Mouse (Mus musculus) kidney, embryonic 14.5 days (tissue): Measurements from ENCODE around the gene Olfr1247. TPM values are rescaled to one million over a fixed set of nuclear protein-coding genes. Genes with fewer than 3 reads are reported as not detected.
"Not testable (repeated sequence)": the region's sequence is repeated elsewhere in the genome, so short reads cannot be mapped to it uniquely, and the experiment has no call there.

Experiments
- ATAC-seq: fragments of 200-750 bp; cut with Nextera tagmentation; 2 replicates; pipeline ENCODE4 v1.8.0; 2017; ENCODE audit warnings: moderate number of reproducible peaks, mild to moderate bottlenecking, moderate TSS enrichment, moderate library complexity; ENCODE audit not compliant: low FRiP score, low TSS enrichment
- H3K27ac ChIP-seq: fragments of 300-500 bp; sonication (generic); 2 replicates; pipeline ENCODE4 v1.5.1; 2014; ENCODE audit warnings: low read depth, mild to moderate bottlenecking, low read length, moderate library complexity, mixed read lengths
- H3K27me3 ChIP-seq: fragments of 300-500 bp; sonication (generic); 2 replicates; pipeline ENCODE4 v1.6.1; 2014; ENCODE audit warnings: mild to moderate bottlenecking, low read length; ENCODE audit not compliant: control insufficient read depth, insufficient read depth
- H3K36me3 ChIP-seq: fragments of 300-500 bp; sonication (generic); 2 replicates; pipeline ENCODE4 v1.6.1; 2014; ENCODE audit warnings: low read length, mixed read lengths; ENCODE audit not compliant: control insufficient read depth, insufficient read depth
- H3K4me1 ChIP-seq: fragments of 300-500 bp; sonication (generic); 2 replicates; pipeline ENCODE4 v1.6.1; 2014; ENCODE audit warnings: low read length, mixed read lengths; ENCODE audit not compliant: control insufficient read depth, insufficient read depth
- H3K4me2 ChIP-seq: fragments of 300-500 bp; sonication (generic); replicated peaks from 2 replicates; pipeline ENCODE4 v1.6.1; 2014; ENCODE audit warnings: low read depth, mild to moderate bottlenecking, low read length
- H3K4me3 ChIP-seq: fragments of 300-500 bp; sonication (generic); 2 replicates; pipeline ENCODE4 v1.5.1; 2014; ENCODE audit warnings: mild to moderate bottlenecking, low read length
- H3K9ac ChIP-seq: fragments of 300-500 bp; sonication (generic); 2 replicates; pipeline ENCODE4 v1.6.1; 2014; ENCODE audit warnings: low read depth, mild to moderate bottlenecking, low read length, moderate library complexity
- H3K9me3 ChIP-seq: fragments of 300-500 bp; sonication (generic); 2 replicates; pipeline ENCODE4 v1.6.1; 2016; ENCODE audit warnings: low read length; ENCODE audit not compliant: control insufficient read depth
- WGBS: fragments of 180-500 bp; shearing (Covaris S2); extraction: QIAGEN DNeasy Blood & Tissue Kit; methylation state at CpG from one replicate; pipeline ENCODE4 v1.1.7; 2014; 5-methylcytosine and 5-hydroxymethylcytosine counted together
- polyA plus RNA-seq: library from polyadenylated mRNA; unstranded; fragments of >200 nt; fragmentation: Nextera tagmentation; extraction: Ambion mirVana; gene quantifications from 2 replicates; pipeline ENCODE4 v1.2.1, GENCODE M21; 2014

The Olfr1247 gene
- polyA plus RNA-seq = not detected in 2 replicates

DNA sequence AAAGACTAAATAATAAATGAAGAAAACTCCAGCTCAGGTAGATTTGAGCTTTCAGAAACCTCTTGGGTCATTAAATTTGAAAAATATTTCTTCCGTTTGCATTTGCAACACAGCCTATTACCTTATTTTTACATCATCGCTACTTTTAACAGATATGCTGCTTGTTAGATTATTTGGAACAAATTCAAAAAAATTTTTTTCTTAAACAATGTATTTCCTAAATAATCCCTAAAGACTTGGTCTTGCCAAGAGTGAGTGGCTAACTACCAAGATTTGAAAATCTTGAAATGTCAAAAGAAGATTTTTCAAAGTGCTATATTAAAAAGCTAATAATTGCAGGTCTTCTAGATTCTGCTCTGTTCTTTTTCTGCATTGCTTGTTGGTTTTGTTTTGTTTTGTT lies at the start of gene Olfr1247:
Gene Olfr1247, minus strand, starts transcription at position 101 of the 400 bp plus-strand sequence.
- H3K4me3 ChIP-seq = no peak within 1 kb of the TSS
- H3K9me3 ChIP-seq = no peaks in the 10 kb centered on the region
- WGBS = 85% methylated on average over 2 of the region's 2 CpGs
- no peak within 1 kb of the TSS for H3K27ac ChIP-seq
- H3K36me3 ChIP-seq = no peaks in the 10 kb centered on the region
- H3K4me2 ChIP-seq = no peak within 1 kb of the TSS
- no peak for ATAC-seq
- no peaks in the 10 kb centered on the region for H3K27me3 ChIP-seq
- no peak within 1 kb of the TSS for H3K9ac ChIP-seq
- H3K4me1 ChIP-seq = no peaks in the 10 kb centered on the region

DNA sequence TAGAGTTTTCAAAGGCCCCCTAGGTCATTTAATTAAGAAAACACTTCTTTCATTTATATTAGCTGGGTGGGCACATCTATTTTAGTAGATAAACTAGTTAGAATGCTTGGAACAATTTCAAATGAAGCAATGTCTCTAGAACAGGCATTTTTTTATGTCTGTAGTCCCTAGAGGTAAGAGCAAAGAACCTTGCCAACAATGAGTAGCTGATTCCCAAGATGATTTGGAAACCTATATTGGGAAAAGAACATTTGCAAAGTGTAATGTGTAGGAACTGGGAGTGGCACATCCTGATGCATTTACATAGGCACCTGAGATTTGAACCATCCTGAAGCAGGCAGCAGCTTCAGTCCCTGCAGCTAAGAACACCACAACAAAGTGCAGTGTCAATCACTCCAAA lies 47.4 kb upstream of the Olfr1247 start, which contains the start of gene Olfr1250:
Gene Olfr1250, minus strand, starts transcription at position 101 of the 400 bp plus-strand sequence.
- Histone ChIP-seq H3K27me3 (no peaks in the 10 kb centered on the region), H3K36me3 (no peaks in the 10 kb centered on the region), H3K9me3 (no peaks in the 10 kb centered on the region), H3K4me1 (no peaks in the 10 kb centered on the region), H3K4me2 (no peak within 1 kb of the TSS), H3K4me3 (no peak within 1 kb of the TSS), H3K9ac (no peak within 1 kb of the TSS), H3K27ac (no peak within 1 kb of the TSS)
- no peak for ATAC-seq

DNA sequence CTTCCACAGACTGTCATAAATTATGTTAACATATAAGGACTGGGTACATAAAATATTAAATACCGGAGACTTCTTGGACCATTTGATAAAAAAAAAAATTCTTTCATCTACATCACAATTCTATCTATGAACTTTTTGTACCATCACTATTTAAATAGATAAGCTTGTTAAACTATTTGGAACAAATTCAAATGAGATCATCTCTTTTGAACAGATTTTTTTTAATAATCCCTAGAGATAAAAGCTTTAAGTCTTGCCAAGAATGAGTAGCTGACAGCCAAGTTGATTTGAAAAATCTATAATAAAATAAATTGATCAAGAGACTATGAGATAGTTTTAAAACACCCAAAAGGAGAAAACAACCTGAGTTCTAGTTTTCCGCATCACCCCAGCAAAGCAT lies 21.0 kb upstream of the Olfr1247 start, which contains the start of gene Olfr1249:
Gene Olfr1249, minus strand, starts transcription at position 101 of the 400 bp plus-strand sequence.
- Histone ChIP-seq H3K4me2 (no peak within 1 kb of the TSS), H3K4me1 (no peaks in the 10 kb centered on the region), H3K27ac (no peak within 1 kb of the TSS), H3K27me3 (no peaks in the 10 kb centered on the region), H3K9ac (no peak within 1 kb of the TSS), H3K4me3 (no peak within 1 kb of the TSS), H3K9me3 (no peaks in the 10 kb centered on the region), H3K36me3 (no peaks in the 10 kb centered on the region)
- WGBS = 89% methylated on average over 2 of the region's 2 CpGs
- no peak for ATAC-seq

DNA sequence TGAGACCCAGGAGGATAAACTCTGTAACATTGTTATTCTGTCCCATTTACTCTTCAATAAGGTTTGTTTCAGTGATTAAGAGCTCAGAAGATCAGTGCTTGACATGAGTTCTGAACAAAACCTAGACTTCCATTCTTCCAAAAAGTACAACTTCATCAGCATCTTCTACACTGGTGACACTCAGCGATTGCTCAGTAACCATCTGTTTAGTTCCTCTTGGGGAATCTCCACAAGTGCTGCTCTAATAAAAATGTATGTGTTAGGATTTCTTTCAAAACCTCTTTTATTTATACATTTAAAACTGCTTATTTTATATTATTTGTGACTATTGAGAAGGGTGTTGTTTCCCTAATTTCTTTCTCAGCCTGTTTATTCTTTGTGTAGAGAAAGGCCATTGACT lies 4.2 kb upstream of the Olfr1247 start, which contains the start of gene Olfr1248:
Gene Olfr1248, minus strand, starts transcription at position 101 of the 400 bp plus-strand sequence.
- H3K36me3 ChIP-seq, H3K9ac ChIP-seq, H3K4me3 ChIP-seq, H3K27me3 ChIP-seq, ATAC-seq, H3K4me2 ChIP-seq, H3K4me1 ChIP-seq, H3K27ac ChIP-seq, H3K9me3 ChIP-seq: not testable (repeated sequence)
- 91% methylated on average over 1 of the region's 1 CpGs for WGBS

DNA sequence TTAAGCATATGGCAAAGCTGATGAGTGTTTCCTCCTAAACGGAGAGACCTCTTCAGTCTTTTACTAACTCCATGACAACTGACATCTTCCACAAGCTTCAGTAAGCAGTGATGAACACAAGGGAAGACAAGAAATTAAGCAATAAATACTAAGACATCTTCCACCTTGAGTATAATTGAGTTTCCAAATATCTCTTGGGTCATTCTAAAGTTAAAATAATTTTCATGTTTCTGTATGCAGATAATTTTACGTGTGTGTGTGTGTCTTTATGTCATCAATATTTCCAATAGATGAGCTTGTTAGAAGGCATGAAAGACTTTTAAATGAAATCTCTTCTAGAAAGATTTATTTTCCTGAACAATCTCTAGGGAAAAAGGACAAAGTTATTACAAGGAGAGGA lies 20.9 kb downstream of the Olfr1247 start, which contains the start of gene Olfr1246:
Gene Olfr1246, minus strand, starts transcription at position 101 of the 400 bp plus-strand sequence.
- Histone ChIP-seq H3K27ac (no peak within 1 kb of the TSS), H3K9me3 (no peaks in the 10 kb centered on the region), H3K36me3 (no peaks in the 10 kb centered on the region), H3K4me1 (no peaks in the 10 kb centered on the region), H3K4me3 (no peak within 1 kb of the TSS), H3K4me2 (no peak within 1 kb of the TSS), H3K27me3 (no peaks in the 10 kb centered on the region), H3K9ac (no peak within 1 kb of the TSS)
- ATAC-seq = no peak
- 79% methylated on average over 2 of the region's 2 CpGs for WGBS

DNA sequence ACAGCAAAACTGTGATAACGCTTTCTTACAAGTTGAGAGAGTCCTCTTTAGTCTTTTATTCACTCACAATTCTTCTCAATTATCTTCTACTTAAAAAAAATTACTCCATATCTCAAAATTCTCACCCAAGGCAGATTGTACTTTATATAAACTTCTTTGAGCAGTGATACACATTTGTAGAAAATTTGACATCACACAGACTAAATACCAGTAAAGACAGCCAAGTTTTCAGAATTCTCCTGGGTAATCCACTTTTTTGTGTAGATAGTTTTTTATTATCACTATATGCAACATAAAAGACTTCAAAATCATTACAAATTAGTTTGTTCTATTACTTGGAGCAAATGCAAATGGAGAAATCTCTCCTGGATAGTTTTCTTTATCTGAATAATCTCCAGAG lies 35.6 kb downstream of the Olfr1247 start, which contains the start of gene Olfr1245:
Gene Olfr1245, minus strand, starts transcription at position 101 of the 400 bp plus-strand sequence.
- no peaks in the 10 kb centered on the region for H3K27me3 ChIP-seq
- no peak within 1 kb of the TSS for H3K9ac ChIP-seq
- H3K9me3 ChIP-seq = no peaks in the 10 kb centered on the region
- 88% methylated on average over 1 of the region's 1 CpGs for WGBS
- H3K27ac ChIP-seq = no peak within 1 kb of the TSS
- no peaks in the 10 kb centered on the region for H3K36me3 ChIP-seq
- ATAC-seq = no peak
- H3K4me1 ChIP-seq = no peaks in the 10 kb centered on the region
- H3K4me2 ChIP-seq = no peak within 1 kb of the TSS
- H3K4me3 ChIP-seq = no peak within 1 kb of the TSS

DNA sequence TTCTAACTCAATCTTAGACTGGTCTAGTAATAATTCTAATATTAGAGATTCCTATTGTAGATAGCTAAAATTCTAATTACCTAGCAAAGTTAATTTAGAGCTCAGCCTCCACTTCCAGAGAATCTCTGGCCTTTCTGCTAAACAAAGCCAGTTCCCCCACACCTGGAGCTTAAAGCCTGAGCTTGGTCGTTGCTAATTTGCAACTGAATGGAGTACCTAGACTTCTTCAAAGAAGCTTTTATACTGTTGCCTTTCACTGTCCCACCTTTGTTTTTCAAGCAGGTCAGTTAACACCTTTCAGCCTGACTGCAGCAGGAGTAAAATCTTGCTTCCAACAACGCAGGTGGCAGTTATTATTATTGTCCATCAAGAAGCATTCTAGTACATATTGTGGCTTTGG lies 51.2 kb downstream of the Olfr1247 start:
- H3K4me2 ChIP-seq, H3K27me3 ChIP-seq, H3K27ac ChIP-seq, ATAC-seq, H3K9ac ChIP-seq, H3K36me3 ChIP-seq, H3K4me3 ChIP-seq, H3K9me3 ChIP-seq, H3K4me1 ChIP-seq: not testable (repeated sequence)
- 60% methylated on average over 2 of the region's 2 CpGs for WGBS

Other genes with a start within 250 kb of the Olfr1247 start
- not detected in 2 replicates for gene Olfr1234, start 249.3 kb downstream of the Olfr1247 start, polyA plus RNA-seq
- not detected in 2 replicates for gene Olfr1238, start 204.5 kb downstream of the Olfr1247 start, polyA plus RNA-seq
- not detected in 2 replicates for gene Olfr1239, start 193.7 kb downstream of the Olfr1247 start, polyA plus RNA-seq
- not detected in 2 replicates for gene Olfr1240, start 171.1 kb downstream of the Olfr1247 start, polyA plus RNA-seq
- gene Olfr1241, start 127.0 kb downstream of the Olfr1247 start, polyA plus RNA-seq = not detected in 2 replicates
- not detected in 2 replicates for gene Olfr1242, start 115.8 kb downstream of the Olfr1247 start, polyA plus RNA-seq
- not detected in 2 replicates for gene Olfr1243, start 82.6 kb downstream of the Olfr1247 start, polyA plus RNA-seq
- not detected in 2 replicates for gene Olfr1245, start 35.7 kb downstream of the Olfr1247 start, polyA plus RNA-seq
- not detected in 2 replicates for gene Olfr1246, start 21.0 kb downstream of the Olfr1247 start, polyA plus RNA-seq
- not detected in 2 replicates for gene Olfr1248, start 4.1 kb upstream of the Olfr1247 start, polyA plus RNA-seq
- not detected in 2 replicates for gene Olfr1249, start 20.9 kb upstream of the Olfr1247 start, polyA plus RNA-seq
- gene Olfr1250, start 47.3 kb upstream of the Olfr1247 start, polyA plus RNA-seq = not detected in 2 replicates
- gene Olfr1251, start 57.8 kb upstream of the Olfr1247 start, polyA plus RNA-seq = not detected in 2 replicates
- not detected in 2 replicates for gene Olfr1252, start 110.9 kb upstream of the Olfr1247 start, polyA plus RNA-seq
- gene Olfr1253, start 143.0 kb upstream of the Olfr1247 start, polyA plus RNA-seq = not detected in 2 replicates
- gene Olfr1254, start 179.5 kb upstream of the Olfr1247 start, polyA plus RNA-seq = not detected in 2 replicates
- gene Olfr1255, start 197.9 kb upstream of the Olfr1247 start, polyA plus RNA-seq = not detected in 2 replicates
- gene Olfr1256, start 227.4 kb upstream of the Olfr1247 start, polyA plus RNA-seq = not detected in 2 replicates
- gene Olfr48, start 234.1 kb upstream of the Olfr1247 start, polyA plus RNA-seq = not detected in 2 replicates